Mouse (Mus musculus): ENCODE results near the gene Spata9. TPM values are rescaled to one million over a fixed set of nuclear protein-coding genes. Genes with fewer than 3 reads are reported as not detected.

Spata9 gene
- polyA plus RNA-seq, 1 experiment from 2014 or later = 0.48 TPM

DNA sequence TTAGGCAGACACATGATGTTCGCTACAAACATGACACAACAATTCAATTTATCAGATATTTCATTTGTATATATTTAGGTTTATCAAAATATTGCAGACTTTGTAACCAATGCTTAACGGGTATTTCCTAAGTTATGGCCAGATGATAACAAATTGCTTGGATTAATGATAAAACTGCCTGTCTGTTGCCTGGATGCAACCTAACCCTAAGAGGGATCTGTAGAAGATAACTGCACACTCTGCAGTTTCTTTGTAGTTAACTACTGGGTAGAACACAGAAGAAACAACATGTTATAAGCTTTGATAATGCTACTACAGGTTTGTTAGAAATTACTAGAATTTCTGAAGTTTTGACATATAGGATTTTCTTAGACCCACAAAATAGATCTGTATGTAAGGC lies 9.3 kb downstream of the Spata9 start:
- no peaks in the 10 kb centered on the region for H3K9me3 ChIP-seq (ENCODE audit: control insufficient read depth, low read length)
- WGBS = 57% methylated on average over 2 of the region's 2 CpGs
- no peak overlapping the region for H3K4me3 ChIP-seq (ENCODE audit: low read length)
- H3K36me3 ChIP-seq (ENCODE audit: control insufficient read depth, insufficient read depth, low read length) = no peaks in the 10 kb centered on the region
- no peak for ATAC-seq (ENCODE audit: low read depth)
- H3K27ac ChIP-seq (ENCODE audit: low read length) = no peak overlapping the region
- no peak overlapping the region for H3K9ac ChIP-seq (ENCODE audit: low read length)
- no peaks in the 10 kb centered on the region for H3K4me1 ChIP-seq (replicated peaks; ENCODE audit: control insufficient read depth, insufficient read depth, low read length)
- H3K4me2 ChIP-seq (ENCODE audit: low read depth, low read length) = no peak overlapping the region
- no peaks in the 10 kb centered on the region; the same call in 1 of the 2 replicates for H3K27me3 ChIP-seq (ENCODE audit: control insufficient read depth, insufficient read depth, low read depth, low read length)

- ATAC-seq (ENCODE audit: low read depth) = no peak
- 58% methylated on average over 2 of the region's 2 CpGs for WGBS
- Histone ChIP-seq H3K4me2 (ENCODE audit: low read depth, low read length) (no peak overlapping the region), H3K27ac (ENCODE audit: low read length) (no peak overlapping the region), H3K9me3 (ENCODE audit: control insufficient read depth, low read length) (no peaks in the 10 kb centered on the region), H3K4me3 (ENCODE audit: low read length) (no peak overlapping the region), H3K36me3 (ENCODE audit: control insufficient read depth, insufficient read depth, low read length) (no peaks in the 10 kb centered on the region), H3K9ac (ENCODE audit: low read length) (no peak overlapping the region), H3K4me1 (replicated peaks; ENCODE audit: control insufficient read depth, insufficient read depth, low read length) (no peaks in the 10 kb centered on the region), H3K27me3 (ENCODE audit: control insufficient read depth, insufficient read depth, low read depth, low read length) (no peaks in the 10 kb centered on the region; the same call in 1 of the 2 replicates)
These were observed 9.7 kb downstream of the Spata9 start for GRCm38 (mm10) chr13:75976649-75977048.

DNA sequence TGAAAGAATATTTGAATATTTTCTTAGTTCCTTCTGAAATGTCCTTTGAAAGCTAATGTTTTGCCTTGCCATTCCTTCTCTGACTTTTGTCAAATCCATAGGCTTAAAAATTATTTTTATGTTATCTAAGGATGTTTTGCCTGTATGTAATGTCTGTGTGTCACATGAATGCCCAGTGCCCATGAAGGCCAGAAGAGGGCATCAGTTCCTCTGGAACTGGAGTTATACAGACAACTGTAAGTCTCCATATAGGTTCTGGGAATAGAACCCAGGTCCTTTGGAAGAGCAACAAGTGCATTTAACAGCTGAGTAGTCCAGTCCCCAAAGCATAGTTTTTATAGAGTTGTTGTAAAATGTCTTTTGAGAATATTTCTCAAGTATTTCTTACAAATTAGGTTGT lies 15.0 kb downstream of the Spata9 start:
- no peak for ATAC-seq (ENCODE audit: low read depth)
- Histone ChIP-seq H3K27me3 (ENCODE audit: control insufficient read depth, insufficient read depth, low read depth, low read length) (no peaks in the 10 kb centered on the region; the same call in 1 of the 2 replicates), H3K9me3 (ENCODE audit: control insufficient read depth, low read length) (no peaks in the 10 kb centered on the region), H3K27ac (ENCODE audit: low read length) (no peak overlapping the region), H3K36me3 (ENCODE audit: control insufficient read depth, insufficient read depth, low read length) (no peaks in the 10 kb centered on the region), H3K4me3 (ENCODE audit: low read length) (no peak overlapping the region), H3K4me1 (replicated peaks; ENCODE audit: control insufficient read depth, insufficient read depth, low read length) (no peaks in the 10 kb centered on the region), H3K4me2 (ENCODE audit: low read depth, low read length) (no peak overlapping the region), H3K9ac (ENCODE audit: low read length) (no peak overlapping the region)

DNA sequence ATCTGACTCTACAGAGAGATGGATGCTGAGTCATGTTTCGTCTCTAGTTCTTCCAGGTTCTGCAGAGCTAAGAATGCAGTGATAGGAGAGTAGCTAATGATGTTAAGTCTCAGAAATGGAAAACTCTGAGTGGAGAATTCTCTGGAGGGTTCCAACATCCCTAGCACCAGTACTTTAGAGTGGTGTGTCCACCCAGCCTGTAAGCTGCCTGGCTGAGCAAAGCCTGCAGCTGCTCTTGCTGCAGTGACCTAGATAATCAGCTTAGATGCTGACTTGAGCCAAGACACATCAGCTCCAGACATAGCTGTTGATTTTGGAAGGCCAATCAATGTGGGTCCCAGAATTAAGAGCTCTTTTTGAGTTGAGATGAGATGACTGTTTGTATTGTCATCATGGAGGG lies 21.1 kb downstream of the Spata9 start:
- Histone ChIP-seq H3K27ac (ENCODE audit: low read length) (no peak overlapping the region), H3K9me3 (ENCODE audit: control insufficient read depth, low read length) (no peaks in the 10 kb centered on the region), H3K4me1 (replicated peaks; ENCODE audit: control insufficient read depth, insufficient read depth, low read length) (peaks cover 4% of the 10 kb centered on the region), H3K9ac (ENCODE audit: low read length) (no peak overlapping the region), H3K4me3 (ENCODE audit: low read length) (no peak overlapping the region), H3K27me3 (ENCODE audit: control insufficient read depth, insufficient read depth, low read depth, low read length) (no peaks in the 10 kb centered on the region), H3K4me2 (ENCODE audit: low read depth, low read length) (no peak overlapping the region), H3K36me3 (ENCODE audit: control insufficient read depth, insufficient read depth, low read length) (no peaks in the 10 kb centered on the region)
- ATAC-seq (ENCODE audit: low read depth) = no peak
- WGBS = 87% methylated on average over 1 of the region's 1 CpGs

DNA sequence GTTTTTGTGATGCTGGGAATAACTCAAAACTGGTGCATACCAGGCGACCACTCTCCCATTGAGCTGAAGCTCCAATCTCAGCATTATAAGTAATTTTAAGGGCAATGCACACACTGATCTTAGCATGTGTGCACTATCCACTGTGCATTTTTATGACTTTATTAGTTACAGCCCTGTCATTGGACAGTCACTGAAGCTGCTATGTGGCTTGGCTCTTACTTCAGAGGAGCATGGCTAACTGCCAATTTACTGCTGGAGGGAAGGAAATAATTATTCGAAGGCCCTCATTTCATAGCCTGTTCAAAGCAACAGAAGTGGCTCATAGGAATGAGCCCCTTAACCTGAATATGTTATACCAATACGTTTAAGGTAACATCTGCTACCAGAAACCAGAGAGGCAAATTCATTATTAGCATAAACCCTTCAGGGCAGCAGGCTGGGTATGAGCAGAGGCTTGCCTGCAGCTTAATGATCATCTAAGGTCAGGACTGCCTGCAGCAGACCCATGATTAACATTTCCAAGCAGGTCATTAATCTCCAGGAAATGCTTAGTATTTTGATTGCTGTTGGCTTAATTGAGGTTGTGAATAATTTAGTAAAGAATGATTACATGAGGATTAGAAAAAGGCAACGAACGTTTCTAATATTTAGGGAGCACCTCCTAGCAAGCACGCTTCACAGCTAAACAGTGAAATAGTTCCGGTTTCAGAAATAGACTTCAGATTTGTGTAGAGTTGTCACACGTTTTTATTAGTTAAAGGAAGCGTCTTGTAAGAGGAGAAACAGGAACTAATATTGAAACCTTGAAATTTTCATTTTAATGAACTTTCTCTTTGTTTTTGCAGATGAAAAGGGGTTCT lies 25.4 kb downstream of the Spata9 start:
- Histone ChIP-seq H3K4me3 (ENCODE audit: low read length) (no peak overlapping the region), H3K9me3 (ENCODE audit: control insufficient read depth, low read length) (peaks cover 2% of the 10 kb centered on the region; the same call in 1 of the 2 replicates), H3K36me3 (ENCODE audit: control insufficient read depth, insufficient read depth, low read length) (no peaks in the 10 kb centered on the region), H3K9ac (ENCODE audit: low read length) (no peak overlapping the region), H3K4me2 (ENCODE audit: low read depth, low read length) (no peak overlapping the region), H3K4me1 (replicated peaks; ENCODE audit: control insufficient read depth, insufficient read depth, low read length) (peaks cover 4% of the 10 kb centered on the region), H3K27me3 (ENCODE audit: control insufficient read depth, insufficient read depth, low read depth, low read length) (no peaks in the 10 kb centered on the region), H3K27ac (ENCODE audit: low read length) (no peak overlapping the region)
- peak; percentile 92 for ATAC-seq (ENCODE audit: low read depth)
- 32% methylated on average over 9 of the region's 9 CpGs for WGBS

- ATAC-seq (ENCODE audit: low read depth) = no peak
- no peak overlapping the region for H3K4me3 ChIP-seq (ENCODE audit: low read length)
- peaks cover 3% of the 10 kb centered on the region; the same call in 1 of the 2 replicates for H3K36me3 ChIP-seq (ENCODE audit: control insufficient read depth, insufficient read depth, low read length)
- no peaks in the 10 kb centered on the region for H3K9me3 ChIP-seq (ENCODE audit: control insufficient read depth, low read length)
- no peak overlapping the region for H3K27ac ChIP-seq (ENCODE audit: low read length)
- no peaks in the 10 kb centered on the region for H3K4me1 ChIP-seq (replicated peaks; ENCODE audit: control insufficient read depth, insufficient read depth, low read length)
- H3K4me2 ChIP-seq (ENCODE audit: low read depth, low read length) = no peak overlapping the region
- 68% methylated on average over 3 of the region's 3 CpGs for WGBS
- H3K27me3 ChIP-seq (ENCODE audit: control insufficient read depth, insufficient read depth, low read depth, low read length) = no peaks in the 10 kb centered on the region
- no peak overlapping the region for H3K9ac ChIP-seq (ENCODE audit: low read length)
These were observed 36.3 kb downstream of the Spata9 start for GRCm38 (mm10) chr13:76003272-76003671.

DNA sequence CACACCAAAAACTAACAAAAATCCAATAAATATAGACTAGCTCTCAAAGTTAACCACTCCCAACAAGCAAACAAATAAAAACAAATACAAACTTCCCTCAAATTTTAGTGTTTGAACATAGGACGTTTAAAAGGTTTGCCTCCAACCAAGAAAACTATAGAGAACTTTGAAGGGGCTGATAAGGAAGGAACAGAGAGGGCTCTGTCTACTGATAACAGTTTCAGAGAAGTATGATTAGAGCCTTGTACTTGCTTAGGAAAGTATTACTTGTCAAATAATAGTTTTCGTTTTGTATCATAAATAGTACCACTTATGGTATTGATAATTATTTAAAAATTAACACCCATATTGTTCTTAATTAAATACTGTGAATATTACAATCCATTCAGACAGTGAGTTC lies 47.6 kb downstream of the Spata9 start:
- Histone ChIP-seq H3K4me1 (replicated peaks; ENCODE audit: control insufficient read depth, insufficient read depth, low read length) (no peaks in the 10 kb centered on the region), H3K27me3 (ENCODE audit: control insufficient read depth, insufficient read depth, low read depth, low read length) (no peaks in the 10 kb centered on the region), H3K9ac (ENCODE audit: low read length) (no peak overlapping the region), H3K4me2 (ENCODE audit: low read depth, low read length) (no peak overlapping the region), H3K4me3 (ENCODE audit: low read length) (no peak overlapping the region), H3K27ac (ENCODE audit: low read length) (no peak overlapping the region), H3K9me3 (ENCODE audit: control insufficient read depth, low read length) (no peaks in the 10 kb centered on the region), H3K36me3 (ENCODE audit: control insufficient read depth, insufficient read depth, low read length) (no peaks in the 10 kb centered on the region)
- WGBS = 54% methylated on average over 2 of the region's 2 CpGs
- ATAC-seq (ENCODE audit: low read depth) = no peak

DNA sequence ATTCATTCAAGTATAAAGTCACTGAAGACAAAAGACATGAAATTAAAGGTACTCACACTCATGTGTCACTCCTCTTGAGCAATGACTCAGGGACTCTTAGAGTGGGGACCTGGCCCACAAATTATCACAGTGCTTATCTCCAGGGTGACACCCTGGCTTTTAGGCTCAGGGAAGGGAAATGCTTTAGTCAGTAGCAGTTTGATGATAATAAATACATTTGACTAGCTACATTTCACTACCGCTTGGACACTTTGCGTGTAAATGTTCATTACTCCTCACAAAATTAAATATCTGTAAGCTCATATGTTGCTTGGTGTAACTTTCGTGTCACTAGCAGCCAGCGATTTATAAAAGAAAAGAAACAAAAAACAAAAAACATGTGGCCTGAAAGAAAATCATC lies 50.5 kb downstream of the Spata9 start:
- WGBS = 59% methylated on average over 4 of the region's 4 CpGs
- Histone ChIP-seq H3K9ac (ENCODE audit: low read length) (peak overlapping the region; percentile 94), H3K4me3 (ENCODE audit: low read length) (peak overlapping the region; percentile 74), H3K27ac (ENCODE audit: low read length) (peak overlapping the region; percentile 97; the same call in 1 of the 2 replicates), H3K36me3 (ENCODE audit: control insufficient read depth, insufficient read depth, low read length) (no peaks in the 10 kb centered on the region), H3K27me3 (ENCODE audit: control insufficient read depth, insufficient read depth, low read depth, low read length) (no peaks in the 10 kb centered on the region), H3K4me1 (replicated peaks; ENCODE audit: control insufficient read depth, insufficient read depth, low read length) (no peaks in the 10 kb centered on the region), H3K4me2 (ENCODE audit: low read depth, low read length) (peak overlapping the region; percentile 65), H3K9me3 (ENCODE audit: control insufficient read depth, low read length) (no peaks in the 10 kb centered on the region)
- no peak for ATAC-seq (ENCODE audit: low read depth)

- Histone ChIP-seq H3K9ac (ENCODE audit: low read length) (peak within 1 kb of the TSS; percentile 94), H3K27me3 (ENCODE audit: control insufficient read depth, insufficient read depth, low read depth, low read length) (no peaks in the 10 kb centered on the region), H3K4me2 (ENCODE audit: low read depth, low read length) (peak within 1 kb of the TSS; percentile 65), H3K9me3 (ENCODE audit: control insufficient read depth, low read length) (no peaks in the 10 kb centered on the region), H3K36me3 (ENCODE audit: control insufficient read depth, insufficient read depth, low read length) (no peaks in the 10 kb centered on the region), H3K4me3 (ENCODE audit: low read length) (peak within 1 kb of the TSS; percentile 74), H3K4me1 (replicated peaks; ENCODE audit: control insufficient read depth, insufficient read depth, low read length) (no peaks in the 10 kb centered on the region), H3K27ac (ENCODE audit: low read length) (peak within 1 kb of the TSS; percentile 97)
- peak; percentile 100 for ATAC-seq (ENCODE audit: low read depth)
- WGBS = under 1% methylated on average over 50 of the region's 50 CpGs
These were observed 51.3 kb downstream of the Spata9 start, which contains the start of gene Rfesd for GRCm38 (mm10) chr13:76017974-76018843. Rfesd (minus strand) TSS chr13:76018719.

Measured in lung, embryonic 16.5 days (tissue).